Mouse (Mus musculus) spleen, postnatal 4 days (tissue): Measurements from ENCODE around the gene Snrnp25.

Source experiments
- DNase-seq, 2 experiments: peaks; one replicate each; pipeline ENCODE4 v3.0.0; 2022; ENCODE audit warnings: low spot score in 2 of 2

Gene Snrnp25

DNA sequence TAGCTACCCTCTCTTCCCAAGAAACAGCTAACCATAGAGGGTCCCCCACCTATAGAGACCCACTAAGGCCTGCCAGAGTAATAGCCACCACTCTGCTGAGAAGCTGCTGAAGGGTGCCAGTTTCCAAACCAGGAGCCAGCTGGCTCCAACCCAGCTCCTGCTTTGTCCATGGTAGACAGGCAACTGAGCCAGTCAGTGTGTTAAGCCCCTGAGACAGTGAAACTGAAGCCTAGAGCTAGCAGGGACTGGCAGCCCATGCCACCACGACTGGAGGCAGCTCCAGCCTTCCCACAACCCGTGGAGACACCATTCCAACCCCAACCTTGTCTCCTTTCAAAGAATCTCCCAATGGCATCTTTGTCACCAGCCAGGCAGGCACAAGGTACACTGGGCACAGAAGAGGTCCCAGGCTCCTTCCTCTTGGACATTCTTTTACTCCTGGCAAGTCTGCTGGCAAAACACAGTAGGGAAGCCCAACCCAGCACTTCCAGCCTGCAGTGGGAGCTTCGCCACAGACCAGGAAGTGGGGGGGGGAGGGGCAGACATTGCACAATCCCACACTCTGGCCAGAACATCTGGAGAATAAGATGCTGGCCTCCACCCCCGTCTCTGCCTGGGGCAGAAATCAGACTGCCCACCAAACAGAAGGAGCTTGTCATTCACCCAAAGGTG, 19.4 kb downstream of the Snrnp25 start:
- no peak for DNase-seq

DNA sequence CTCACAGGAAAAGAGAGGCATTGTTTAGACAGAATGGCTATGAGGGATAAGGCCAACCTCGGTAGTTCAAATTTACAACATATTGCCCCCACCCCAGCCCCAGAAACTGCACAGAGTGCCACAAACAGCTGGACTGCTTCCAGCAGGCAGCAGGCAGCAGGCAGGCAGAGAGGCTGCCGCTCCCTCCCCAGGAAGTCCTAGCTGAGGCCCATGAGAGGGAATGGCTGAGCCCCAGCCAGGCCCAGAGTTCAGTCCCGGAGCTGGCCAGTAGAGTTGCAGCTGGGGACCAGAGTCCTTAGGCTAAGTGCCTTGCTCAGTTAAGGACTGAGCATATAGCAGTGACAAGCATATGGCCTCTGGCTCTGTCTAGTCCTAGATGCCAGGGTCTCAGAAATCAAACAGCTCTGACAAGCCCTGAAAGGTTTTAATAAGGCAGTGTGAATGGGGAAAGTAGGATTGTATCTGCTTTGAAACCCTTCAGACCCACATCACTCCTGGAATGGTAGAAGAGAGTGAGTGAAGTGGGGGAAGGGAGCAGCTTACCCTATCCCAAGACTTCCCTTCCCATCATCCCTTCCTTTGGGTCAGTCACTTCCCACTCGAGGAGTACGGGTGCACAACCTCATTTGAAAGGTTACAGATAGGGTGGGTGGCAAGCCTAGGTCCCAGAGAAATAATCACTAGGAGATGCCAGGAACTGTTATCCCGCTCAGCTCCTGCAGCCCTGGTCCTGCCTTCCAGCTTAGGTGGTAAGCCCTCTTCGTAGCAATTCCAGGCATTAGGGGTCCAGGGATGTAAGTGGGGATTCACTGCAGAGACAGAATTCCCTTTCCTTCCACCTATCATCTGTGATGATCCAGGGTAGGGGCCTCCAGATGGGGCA, 20.2 kb downstream of the Snrnp25 start:
- no peak for DNase-seq

DNA sequence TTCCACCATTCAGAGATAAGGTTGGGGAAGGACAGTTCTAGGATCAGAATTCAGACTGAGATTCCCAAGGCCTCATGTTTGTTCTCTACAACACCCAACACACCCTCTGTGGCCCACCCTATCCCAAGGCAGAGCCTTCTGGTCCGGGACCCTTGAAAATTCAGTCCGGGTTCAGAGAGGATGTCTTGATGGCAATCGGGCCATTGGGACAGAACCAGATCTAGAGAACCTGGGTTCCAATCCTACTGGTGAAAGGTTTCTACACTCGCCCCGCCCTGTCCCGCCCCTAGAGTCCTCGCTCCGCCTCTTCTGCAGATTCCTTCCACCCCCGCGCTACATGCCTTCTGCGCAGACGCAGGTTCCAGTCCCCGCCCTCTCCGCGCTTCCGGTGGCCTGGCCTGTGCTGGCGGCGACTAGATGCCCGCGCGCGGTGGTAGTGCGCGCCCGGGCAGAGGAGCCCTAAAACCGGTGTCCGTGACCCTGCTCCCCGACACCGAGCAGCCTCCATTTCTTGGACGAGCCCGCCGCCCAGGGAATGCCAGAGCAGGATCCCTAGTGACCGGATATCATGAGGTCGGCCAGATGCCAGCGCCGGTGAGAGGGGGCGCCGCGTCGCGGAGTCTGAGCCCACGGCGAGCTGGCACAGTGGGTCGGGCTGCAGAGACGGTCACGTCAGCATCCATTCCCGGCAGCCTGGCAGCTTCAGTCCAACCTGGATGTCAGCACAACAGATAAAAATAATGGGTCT, 21.1 kb downstream of the Snrnp25 start, which contains the start of gene Mpg:
Mpg (plus strand) TSS at position 382 of the 748 bp plus-strand sequence.
- DNase-seq: peak; percentile 92 to 96

DNA sequence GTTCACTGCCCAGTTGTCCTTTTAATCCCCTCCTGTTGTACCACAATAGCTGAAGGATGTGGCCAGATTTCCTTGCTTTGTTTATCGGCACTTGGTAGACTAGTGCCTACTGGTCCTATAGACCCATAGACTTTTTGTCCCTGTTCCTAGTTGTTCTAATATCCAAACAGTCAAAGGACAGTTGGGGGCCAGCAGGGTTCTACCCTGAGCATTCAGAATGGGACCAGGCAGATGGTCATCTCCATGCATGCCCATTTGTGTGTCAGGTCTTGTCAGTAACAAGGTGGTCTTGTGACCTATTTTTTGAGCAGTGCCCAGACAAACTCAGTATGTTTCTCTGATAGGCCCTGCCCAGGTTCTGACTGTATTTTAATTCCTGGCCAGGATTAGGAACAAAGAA, 21.8 kb downstream of the Snrnp25 start:
- no peak for DNase-seq

DNA sequence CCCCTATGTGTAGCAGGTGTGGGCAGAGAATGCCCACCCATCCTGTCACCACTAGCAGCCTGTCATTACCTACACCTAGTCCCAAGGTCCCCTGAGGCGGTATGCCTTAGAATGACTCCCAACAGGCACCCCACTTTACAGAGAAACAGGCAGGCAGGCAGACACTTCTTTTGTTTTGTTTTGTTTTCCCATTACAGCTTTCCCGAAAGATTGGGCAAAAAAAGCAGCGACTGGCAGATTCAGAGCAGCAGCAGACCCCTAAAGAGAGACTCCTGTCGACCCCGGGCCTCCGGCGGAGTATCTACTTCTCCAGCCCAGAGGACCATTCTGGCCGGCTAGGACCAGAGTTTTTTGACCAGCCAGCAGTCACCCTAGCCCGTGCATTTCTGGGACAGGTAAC, 22.3 kb downstream of the Snrnp25 start:
- DNase-seq: no peak

DNA sequence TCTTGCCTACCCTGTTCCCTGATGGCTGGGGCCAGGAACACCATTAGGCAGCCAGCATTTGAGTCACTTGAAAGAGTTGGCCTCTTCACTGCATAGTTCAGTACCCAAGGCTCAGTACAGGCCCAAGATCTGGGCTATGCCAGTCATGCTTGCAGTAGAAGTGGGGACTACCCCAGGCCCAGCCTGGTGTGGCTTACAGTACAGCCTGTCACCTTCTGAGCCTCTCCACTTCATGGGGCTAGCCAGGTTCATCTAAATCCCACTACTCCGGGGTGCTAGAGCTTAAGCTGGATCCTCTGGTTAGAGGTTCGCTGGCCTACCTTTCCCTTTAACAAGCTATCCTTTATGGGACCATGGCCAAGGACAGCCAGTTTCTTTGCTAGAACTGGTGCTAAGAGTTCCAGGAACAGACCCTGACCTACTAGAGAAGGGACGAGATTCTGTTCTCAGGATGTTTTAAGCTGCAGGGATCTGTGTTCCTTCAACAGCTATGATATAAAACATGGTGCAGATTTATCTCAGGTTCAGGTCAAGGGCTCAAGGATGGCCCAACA, 23.2 kb downstream of the Snrnp25 start:
- DNase-seq: no peak

DNA sequence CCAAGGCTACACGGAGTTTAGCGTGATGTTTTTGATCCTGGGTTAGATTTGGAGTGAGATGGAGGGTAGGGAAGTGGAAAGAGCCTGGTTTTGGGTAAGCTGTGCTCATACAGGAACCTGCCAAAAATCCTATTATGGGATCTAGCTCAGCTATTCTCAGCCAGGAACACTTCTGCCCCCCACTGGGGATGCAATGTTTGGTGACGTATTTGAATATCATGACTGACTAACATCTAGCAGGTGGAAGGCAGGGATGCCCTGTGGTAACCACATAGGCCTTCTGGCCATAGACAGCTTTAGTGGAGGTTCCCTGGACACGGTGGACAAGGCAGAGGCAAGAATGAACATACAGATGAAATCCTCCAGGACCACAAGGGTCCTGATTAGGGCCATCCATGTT, 25.0 kb downstream of the Snrnp25 start:
- no peak for DNase-seq

DNA sequence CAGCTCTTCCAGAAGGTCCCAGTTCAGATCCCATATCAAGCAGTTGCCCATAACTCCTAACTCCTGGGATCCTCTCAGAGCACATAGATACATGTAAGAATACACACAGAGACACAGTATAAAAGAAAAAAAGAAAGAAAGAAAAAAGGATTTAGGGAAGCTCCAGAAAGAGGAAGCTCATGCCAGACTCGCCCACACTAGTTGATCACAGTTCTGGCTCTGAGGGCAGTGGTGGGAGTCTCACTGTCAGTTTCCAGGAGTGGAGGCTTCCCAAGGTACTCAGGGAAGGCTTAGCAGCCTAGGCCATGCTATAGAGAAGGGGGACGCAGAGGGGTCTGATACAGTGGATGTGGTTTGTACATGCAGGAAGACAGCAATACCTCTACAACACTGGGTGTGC, 25.9 kb downstream of the Snrnp25 start:
- no peak for DNase-seq

DNA sequence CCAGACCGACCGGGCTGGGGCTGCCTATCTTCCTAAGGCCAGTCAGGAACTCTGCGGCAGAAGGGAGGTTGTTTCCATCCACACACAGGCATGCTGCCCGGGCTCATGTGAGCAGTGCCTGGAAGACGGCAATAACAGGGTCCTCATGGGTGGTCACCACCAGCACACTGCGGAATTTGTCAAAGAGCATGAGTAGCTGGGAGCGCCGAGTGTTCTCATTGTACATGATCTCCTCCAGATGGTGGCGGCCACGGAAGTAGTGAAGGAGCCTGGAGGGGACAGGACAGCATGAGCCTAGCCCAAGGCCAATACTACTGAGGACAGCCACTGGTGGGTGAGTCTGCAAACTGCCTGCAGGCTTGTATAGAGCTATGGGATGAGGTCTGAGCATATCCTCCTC, 27.6 kb downstream of the Snrnp25 start:
- DNase-seq: no peak

DNA sequence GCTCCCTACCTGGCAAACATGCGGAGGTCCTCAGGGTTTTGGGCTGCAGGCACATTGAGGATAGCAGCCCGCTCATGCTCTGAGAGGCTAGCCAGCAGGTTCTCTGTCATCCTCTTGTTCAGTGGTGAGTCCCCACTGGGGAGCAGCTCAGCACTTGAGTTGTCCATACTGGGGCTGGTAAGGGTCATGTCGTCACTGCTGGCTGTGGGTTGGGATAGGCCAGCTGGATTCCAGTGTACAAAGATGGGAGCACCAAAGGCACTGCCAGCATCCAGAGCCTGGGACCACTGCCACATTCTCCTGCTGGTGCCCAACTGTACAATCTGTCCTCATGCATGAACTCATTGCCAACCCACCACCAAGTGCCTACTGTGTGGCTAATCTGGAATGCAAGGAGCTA, 28.7 kb downstream of the Snrnp25 start:
- DNase-seq: no peak

DNA sequence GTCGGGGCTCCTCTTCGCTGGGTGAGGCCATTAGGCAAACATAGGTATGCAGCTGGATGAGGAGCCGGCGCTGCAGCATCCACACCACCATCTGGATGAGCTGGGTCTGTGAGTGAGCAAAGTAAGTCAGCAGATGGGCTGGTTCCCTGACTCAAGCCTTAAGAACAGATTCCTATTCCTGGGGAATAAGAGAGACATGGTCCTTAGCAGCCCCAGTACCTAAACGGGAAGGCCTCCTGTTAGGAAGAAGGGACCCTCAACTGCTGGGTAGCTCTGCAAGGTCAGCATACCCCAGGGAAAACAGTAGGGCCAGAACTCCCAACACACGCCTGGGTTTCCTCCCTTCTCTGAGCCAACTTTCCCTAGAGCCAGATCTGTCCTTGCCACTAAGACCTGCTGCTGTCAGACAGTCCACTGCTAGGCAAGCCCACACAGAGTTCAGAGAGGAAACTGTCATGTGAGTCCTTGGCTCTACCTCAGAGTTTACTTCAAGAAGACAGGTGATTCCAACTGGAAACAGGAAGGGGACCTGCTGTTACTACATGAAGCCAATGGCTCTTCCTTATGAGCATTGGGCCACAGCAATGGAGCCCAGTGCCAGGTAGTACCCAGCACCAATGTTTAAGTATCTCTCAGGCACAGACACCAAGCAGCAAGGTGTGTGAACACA, 29.7 kb downstream of the Snrnp25 start:
- no peak for DNase-seq

DNA sequence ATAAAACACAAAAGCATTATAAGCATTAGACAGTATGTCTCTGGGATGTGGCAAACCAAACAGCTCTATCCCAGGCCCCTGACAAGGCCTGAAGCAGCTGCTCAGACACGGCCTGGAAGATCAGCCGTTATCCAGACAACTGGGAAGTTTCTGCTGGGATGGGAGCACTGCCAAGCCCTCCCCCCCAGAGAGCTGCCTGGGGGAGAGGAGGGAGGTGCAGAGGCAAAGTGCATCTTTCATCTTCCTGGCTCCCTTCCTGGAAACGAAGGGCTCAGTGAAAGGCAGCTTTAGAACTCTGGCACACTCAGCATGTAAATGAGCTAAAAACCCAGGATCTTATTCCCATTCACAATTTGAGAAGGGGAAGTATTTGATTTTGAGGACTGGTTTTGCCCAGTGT, 30.4 kb downstream of the Snrnp25 start:
- peak in 1 of 2 experiments; percentile 24 for DNase-seq

DNA sequence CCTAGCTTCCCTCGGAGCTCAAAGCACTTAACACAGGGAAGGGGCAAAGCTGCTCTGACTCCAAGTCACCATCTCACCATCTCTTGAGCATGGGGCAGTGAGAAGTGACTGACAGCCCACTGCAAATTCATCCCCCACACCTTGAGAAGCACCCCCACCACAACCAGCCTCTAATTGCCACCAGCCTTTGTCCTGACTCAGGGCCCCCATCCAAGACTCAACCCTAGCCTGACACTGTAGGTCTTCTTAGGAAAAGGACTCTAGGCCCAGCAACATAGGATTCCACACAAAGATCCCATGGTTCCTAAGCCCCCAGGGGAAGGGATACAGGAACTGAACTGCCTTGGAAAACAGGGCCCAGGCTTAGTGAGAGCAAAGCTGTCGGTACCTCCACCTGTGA, 30.9 kb downstream of the Snrnp25 start:
- no peak for DNase-seq

DNA sequence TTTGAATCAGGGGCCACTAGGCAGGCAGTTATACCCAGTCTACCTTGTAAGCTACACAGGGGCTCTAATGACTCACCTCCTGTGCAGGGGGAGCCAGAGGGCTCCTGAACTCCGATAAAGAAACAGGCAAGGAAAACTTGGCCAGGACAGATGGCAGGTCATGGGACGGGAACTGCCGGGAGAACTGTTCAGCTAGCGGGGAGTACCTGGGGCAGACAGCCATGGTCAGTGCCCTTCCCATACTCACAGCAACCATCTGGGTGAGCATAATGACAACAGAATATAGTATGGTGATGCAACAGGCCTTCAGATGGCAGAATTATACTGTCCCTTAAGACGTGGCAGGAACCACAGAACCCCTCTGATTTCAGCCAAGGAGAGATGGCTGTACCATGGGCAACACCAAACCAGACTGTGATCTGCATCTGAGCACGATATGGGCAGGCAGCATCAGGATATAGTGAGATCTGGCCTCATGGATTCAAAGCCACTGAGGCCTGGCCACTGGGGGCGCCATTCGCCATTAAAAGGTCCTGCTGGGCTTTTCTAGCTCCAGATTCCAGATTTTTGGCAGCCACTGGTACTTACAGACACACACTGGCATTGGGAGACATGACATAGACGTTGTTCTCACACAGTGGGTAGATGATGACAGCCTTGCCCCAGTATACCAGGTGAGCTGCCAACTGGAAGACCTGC, 31.6 kb downstream of the Snrnp25 start:
- peak; percentile 69 to 87 for DNase-seq

DNA sequence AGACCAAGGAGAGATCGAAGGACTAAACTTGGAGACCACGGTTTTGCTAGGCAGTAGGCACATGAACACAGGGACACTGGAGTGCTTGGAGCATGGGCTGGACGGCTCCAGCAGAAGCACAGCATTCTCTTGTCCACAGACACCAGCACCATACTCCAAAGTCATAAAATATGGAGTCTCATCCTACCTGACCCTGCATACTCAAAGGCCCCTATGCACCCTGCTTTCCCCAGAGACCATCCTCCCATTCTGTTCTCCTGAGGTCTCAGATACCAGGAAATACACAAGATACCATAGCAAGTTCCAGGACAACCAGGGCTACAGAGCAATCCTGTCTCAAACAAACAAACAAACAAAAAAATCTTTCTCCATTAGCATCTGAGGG, 32.2 kb downstream of the Snrnp25 start:
- DNase-seq: no peak

DNA sequence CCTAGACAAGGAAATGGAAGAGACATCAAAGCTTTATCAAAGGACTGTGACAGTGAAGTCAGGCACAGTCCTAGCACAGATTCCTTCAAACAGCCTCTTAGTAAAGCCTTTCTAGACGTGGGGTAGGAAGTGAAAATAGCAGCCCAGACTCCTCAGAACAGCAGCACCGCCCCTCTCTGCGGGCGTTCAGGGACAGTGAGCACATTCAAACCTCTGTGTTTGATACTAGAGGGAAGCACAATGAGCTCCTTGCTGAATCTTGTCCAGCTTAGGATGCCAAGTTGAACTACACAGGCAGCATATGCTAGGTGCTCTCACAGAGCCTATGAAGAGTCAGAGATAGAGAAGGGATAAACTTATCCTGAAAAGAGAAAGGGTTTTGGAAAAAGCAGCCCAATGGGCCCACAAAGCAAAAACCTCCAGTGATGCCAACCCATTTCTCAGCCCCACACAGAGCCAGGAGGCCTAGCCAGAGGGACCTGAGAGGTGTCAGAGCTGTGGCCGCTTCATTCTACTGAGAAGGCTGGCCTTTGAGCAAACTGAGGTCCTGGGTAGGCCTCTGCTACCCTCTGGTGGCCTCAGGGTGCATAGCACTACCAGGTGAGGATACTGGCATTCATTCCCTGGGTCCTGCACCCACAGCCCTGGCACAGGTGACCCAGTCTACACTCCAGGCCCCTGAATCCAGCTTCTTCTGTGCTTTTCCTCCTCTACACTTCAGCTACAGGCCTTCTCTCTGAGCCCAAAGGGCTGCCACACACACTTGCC, 33.1 kb downstream of the Snrnp25 start:
- DNase-seq: peak; percentile 83 to 92

DNA sequence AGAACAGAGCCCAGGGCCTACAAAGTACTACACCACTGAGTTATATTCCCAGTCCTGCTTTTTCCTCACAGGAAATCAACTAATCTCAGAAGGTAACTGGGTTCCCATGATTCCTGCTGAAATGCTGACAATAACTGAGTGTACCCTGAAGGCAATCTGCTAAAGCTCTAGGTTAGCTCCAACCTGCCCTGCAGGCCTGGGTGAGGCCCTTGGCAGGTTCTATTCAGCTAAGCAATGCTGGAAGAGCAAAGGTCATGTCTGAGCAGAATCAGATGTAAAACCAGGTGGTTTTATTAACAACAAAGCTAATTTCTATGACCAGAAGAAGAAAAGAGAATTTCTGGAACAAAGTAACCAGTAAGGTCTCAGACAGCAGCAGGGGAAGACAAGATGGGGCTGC, 36.2 kb downstream of the Snrnp25 start:
- no peak for DNase-seq

DNA sequence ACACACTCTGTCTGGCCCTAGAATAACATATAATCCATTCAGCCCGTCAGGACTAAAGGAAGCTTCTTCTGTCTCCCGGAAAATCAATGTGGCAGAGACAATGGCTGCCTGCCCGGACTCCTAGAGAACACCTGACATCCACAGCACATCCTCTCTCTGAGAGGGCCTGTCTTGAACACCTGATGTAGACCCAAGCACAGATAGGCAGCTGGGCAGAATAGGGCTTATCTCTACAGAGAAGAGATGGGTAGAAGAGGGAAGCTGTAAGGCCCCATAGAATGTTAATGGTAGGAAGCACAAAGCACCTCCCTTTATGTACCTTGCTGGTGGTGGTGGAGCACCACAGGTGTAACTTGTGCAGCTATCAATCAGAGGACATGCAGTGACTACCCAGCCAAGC, 37.0 kb downstream of the Snrnp25 start:
- no peak for DNase-seq

DNA sequence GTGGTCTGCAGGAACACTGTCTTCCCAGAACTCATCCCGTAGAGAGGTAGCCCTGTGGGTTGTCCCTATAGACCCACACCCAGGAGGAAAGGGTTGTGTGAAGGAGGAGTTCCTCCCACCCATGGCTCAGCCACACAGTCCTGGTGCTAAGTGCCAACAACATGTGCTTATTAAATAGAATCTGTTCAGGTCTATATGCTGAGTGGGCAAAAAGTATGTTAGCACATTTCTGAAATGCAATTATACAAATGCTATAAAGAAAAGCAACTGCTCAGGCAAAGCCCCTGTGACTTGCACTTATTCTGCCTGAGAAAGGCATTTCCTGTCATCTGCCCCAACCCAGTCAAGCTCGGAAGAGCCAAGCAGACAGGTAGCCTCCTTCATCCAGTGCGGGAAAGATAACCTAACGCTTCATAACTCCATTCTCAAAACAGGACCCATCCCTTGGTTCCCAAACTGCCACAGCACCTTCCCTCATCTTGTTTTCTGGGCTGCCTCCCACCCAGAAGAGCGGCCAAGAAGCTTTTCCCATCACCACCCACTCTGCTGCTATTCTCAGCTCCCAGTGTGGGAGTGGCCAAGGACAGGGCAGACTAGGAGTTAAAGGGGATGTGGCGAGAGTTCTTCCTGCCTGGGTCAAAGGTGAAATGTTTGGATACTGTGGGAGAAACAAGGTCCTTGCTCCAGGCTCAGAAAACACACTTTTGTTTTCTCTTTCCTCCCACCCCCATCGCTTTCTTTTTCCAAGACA, 38.2 kb downstream of the Snrnp25 start:
- no peak for DNase-seq

DNA sequence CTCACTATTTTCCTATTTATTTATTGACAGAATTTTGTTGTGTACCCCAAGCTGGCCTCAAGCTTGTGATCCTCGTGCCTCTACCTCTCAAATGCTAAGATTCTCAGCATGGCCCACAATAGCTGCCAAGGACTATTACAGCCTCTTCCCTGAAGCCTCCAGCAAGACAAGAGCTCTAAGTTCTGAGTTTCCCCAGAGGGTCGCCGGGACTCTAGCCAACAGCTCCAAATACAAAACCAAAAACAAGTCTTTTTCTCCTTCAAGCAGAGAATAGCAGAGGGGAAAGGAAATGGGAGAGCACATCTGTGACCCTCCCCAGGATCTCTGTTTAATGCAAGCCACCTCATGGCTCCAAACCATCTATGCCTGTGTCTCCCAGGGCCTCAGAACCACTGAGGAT, 38.8 kb downstream of the Snrnp25 start:
- DNase-seq: no peak
